Mouse (Mus musculus): ENCODE data around the gene Ppm1e.

GRCm38 (mm10) chr11:87212313-87212712 lies 146.5 kb downstream of the Ppm1e start:
- no peak for TF ChIP-seq MAX (IDR thresholded peaks at IDR 0.05; ENCODE audit: low read length)
- peak; percentile 42; the same call in 1 of the 2 replicates for TF ChIP-seq POLR2A (IDR thresholded peaks at IDR 0.05; ENCODE audit: low read depth, low read length)
- TF ChIP-seq JUND (conservative IDR thresholded peaks at IDR 0.05; ENCODE audit: low read depth, low read length) = peak; percentile 58; the same call in 1 of the 2 replicates
- TF ChIP-seq KAT2A (IDR thresholded peaks at IDR 0.05; ENCODE audit: insufficient replicate concordance, low read length) = no peak
- TF ChIP-seq HCFC1 (IDR thresholded peaks at IDR 0.05; ENCODE audit: low read depth, low read length) = no peak; the same call in 1 of the 2 replicates
- no peak for TF ChIP-seq E2F4 (IDR thresholded peaks at IDR 0.05; ENCODE audit: insufficient replicate concordance, low read depth, low read length)
